Mouse (Mus musculus): ENCODE results near the gene Map1s.

GRCm38 (mm10) chr8:70892896-70893655 lies 12.7 kb upstream of the Map1s start:
- no peak for TF ChIP-seq CTCF (conservative IDR thresholded peaks at IDR 0.05; ENCODE audit: low read length)
- TF ChIP-seq NANOG (IDR thresholded peaks at IDR 0.05; ENCODE audit: borderline replicate concordance, low read length) = no peak
